Mouse (Mus musculus): ENCODE data around the gene Nek10. TPM values are rescaled to one million over a fixed set of nuclear protein-coding genes. Genes with fewer than 3 reads are reported as not detected.
"Not testable (repeated sequence)": the region's sequence is repeated elsewhere in the genome, so short reads cannot be mapped to it uniquely, and the experiment has no call there.

Nek10 gene
- total and polyA plus RNA-seq, 3 experiments = 0.04 to 0.31 (median 0.18) TPM

GRCm38 (mm10) chr14:14984710-14985647 is 181.8 kb downstream of the Nek10 start:
- no peaks in the 10 kb centered on the region for H3K4me1 ChIP-seq (ENCODE audit: control insufficient read depth, insufficient read depth, low read length)
- no peak overlapping the region for H3K27ac ChIP-seq
- H3K27me3 ChIP-seq (ENCODE audit: control insufficient read depth, insufficient read depth, low read length) = no peaks in the 10 kb centered on the region
- DNase-seq = peak; percentile 28 to 63
- H3K4me3 ChIP-seq = no peak overlapping the region
- WGBS = 40% methylated on average over 11 of the region's 11 CpGs
- no peak for TF ChIP-seq POLR2A (IDR thresholded peaks at IDR 0.05; ENCODE audit: insufficient read depth, low read depth, low read length)
- TF ChIP-seq CTCF (IDR thresholded peaks at IDR 0.05) = peak; percentile 89
- intact Hi-C loops (cut with DNase I) = loop anchor here (1.0 to 10.0 kb wide), 2 partner anchors 122 to 1210 kb away; no protein-coding TSS in a partner anchor
- no peaks in the 10 kb centered on the region for H3K36me3 ChIP-seq (ENCODE audit: control insufficient read depth, insufficient read depth, low read length)
- H3K9ac ChIP-seq (ENCODE audit: low read depth, low read length) = no peak overlapping the region
- H3K79me2 ChIP-seq (replicated peaks; ENCODE audit: control insufficient read depth, insufficient read depth, low read length) = no peaks in the 10 kb centered on the region

- Histone ChIP-seq H3K27ac (no peak overlapping the region), H3K27me3 (ENCODE audit: control insufficient read depth, insufficient read depth, low read length) (no peaks in the 10 kb centered on the region), H3K36me3 (ENCODE audit: control insufficient read depth, insufficient read depth, low read length) (no peaks in the 10 kb centered on the region), H3K79me2 (replicated peaks; ENCODE audit: control insufficient read depth, insufficient read depth, low read length) (no peaks in the 10 kb centered on the region), H3K9ac (ENCODE audit: low read depth, low read length) (no peak overlapping the region), H3K4me3 (no peak overlapping the region), H3K4me1 (ENCODE audit: control insufficient read depth, insufficient read depth, low read length) (no peaks in the 10 kb centered on the region)
- no peak for DNase-seq
- TF ChIP-seq POLR2A (IDR thresholded peaks at IDR 0.05; ENCODE audit: insufficient read depth, low read depth, low read length) = no peak
- intact Hi-C loops (cut with DNase I) = loop anchor here (10.0 kb wide), 1 partner anchor 1207 kb away; no protein-coding TSS in a partner anchor
- WGBS = 18% methylated on average over 1 of the region's 1 CpGs
Observed at GRCm38 (mm10) chr14:14987403-14987802, 184.2 kb downstream of the Nek10 start.

- 81% methylated on average over 2 of the region's 2 CpGs for WGBS
- no peak overlapping the region for H3K27ac ChIP-seq
- no peak overlapping the region for H3K4me3 ChIP-seq
- no peaks in the 10 kb centered on the region for H3K79me2 ChIP-seq (replicated peaks; ENCODE audit: control insufficient read depth, insufficient read depth, low read length)
- no peak overlapping the region for H3K9ac ChIP-seq (ENCODE audit: low read depth, low read length)
- intact Hi-C loops (cut with DNase I) = no loop called here
- no peaks in the 10 kb centered on the region for H3K27me3 ChIP-seq (ENCODE audit: control insufficient read depth, insufficient read depth, low read length)
- TF ChIP-seq EP300 (IDR thresholded peaks at IDR 0.05; ENCODE audit: insufficient read depth, low read depth, low read length) (no peak), POLR2A (IDR thresholded peaks at IDR 0.05; ENCODE audit: insufficient read depth, low read depth, low read length) (no peak), CTCF (IDR thresholded peaks at IDR 0.05) (0 out of 2 replicates have a peak, but pooled peaks have one; percentile 4)
- DNase-seq = no peak
- no peaks in the 10 kb centered on the region for H3K36me3 ChIP-seq (ENCODE audit: control insufficient read depth, insufficient read depth, low read length)
- H3K4me1 ChIP-seq (ENCODE audit: control insufficient read depth, insufficient read depth, low read length) = no peaks in the 10 kb centered on the region
Observed at GRCm38 (mm10) chr14:14991642-14992041, 188.4 kb downstream of the Nek10 start.

- Histone ChIP-seq H3K4me3 (no peak overlapping the region), H3K4me1 (ENCODE audit: control insufficient read depth, insufficient read depth, low read length) (no peaks in the 10 kb centered on the region), H3K36me3 (ENCODE audit: control insufficient read depth, insufficient read depth, low read length) (no peaks in the 10 kb centered on the region), H3K27ac (no peak overlapping the region), H3K9ac (ENCODE audit: low read depth, low read length) (no peak overlapping the region), H3K27me3 (ENCODE audit: control insufficient read depth, insufficient read depth, low read length) (no peaks in the 10 kb centered on the region), H3K79me2 (replicated peaks; ENCODE audit: control insufficient read depth, insufficient read depth, low read length) (no peaks in the 10 kb centered on the region)
- DNase-seq = no peak
- WGBS = 64% methylated on average over 4 of the region's 4 CpGs
- TF ChIP-seq POLR2A (IDR thresholded peaks at IDR 0.05; ENCODE audit: insufficient read depth, low read depth, low read length) (no peak), CTCF (IDR thresholded peaks at IDR 0.05) (no peak), EP300 (IDR thresholded peaks at IDR 0.05; ENCODE audit: insufficient read depth, low read depth, low read length) (no peak)
- intact Hi-C loops (cut with DNase I) = no loop called here
Observed at GRCm38 (mm10) chr14:15011408-15011807, 208.2 kb downstream of the Nek10 start.

GRCm38 (mm10) chr14:15014799-15015198 is 211.6 kb downstream of the Nek10 start:
- no peaks in the 10 kb centered on the region for H3K4me1 ChIP-seq (ENCODE audit: control insufficient read depth, insufficient read depth, low read length)
- TF ChIP-seq CTCF (IDR thresholded peaks at IDR 0.05) (no peak), POLR2A (IDR thresholded peaks at IDR 0.05; ENCODE audit: insufficient read depth, low read depth, low read length) (no peak), EP300 (IDR thresholded peaks at IDR 0.05; ENCODE audit: insufficient read depth, low read depth, low read length) (no peak)
- no peaks in the 10 kb centered on the region for H3K36me3 ChIP-seq (ENCODE audit: control insufficient read depth, insufficient read depth, low read length)
- DNase-seq = no peak
- intact Hi-C loops (cut with DNase I) = no loop called here
- H3K27ac ChIP-seq = no peak overlapping the region
- no peaks in the 10 kb centered on the region for H3K79me2 ChIP-seq (replicated peaks; ENCODE audit: control insufficient read depth, insufficient read depth, low read length)
- H3K9ac ChIP-seq (ENCODE audit: low read depth, low read length) = no peak overlapping the region
- H3K27me3 ChIP-seq (ENCODE audit: control insufficient read depth, insufficient read depth, low read length) = no peaks in the 10 kb centered on the region
- no peak overlapping the region for H3K4me3 ChIP-seq
- WGBS = 85% methylated on average over 2 of the region's 2 CpGs

- DNase-seq; H3K79me2 ChIP-seq (replicated peaks; ENCODE audit: control insufficient read depth, insufficient read depth, low read length); H3K4me1 ChIP-seq (ENCODE audit: control insufficient read depth, insufficient read depth, low read length); H3K9ac ChIP-seq (ENCODE audit: low read depth, low read length); H3K4me3 ChIP-seq; H3K27ac ChIP-seq; H3K36me3 ChIP-seq (ENCODE audit: control insufficient read depth, insufficient read depth, low read length); H3K27me3 ChIP-seq (ENCODE audit: control insufficient read depth, insufficient read depth, low read length); intact Hi-C loops (cut with DNase I): not testable (repeated sequence)
- WGBS = 89% methylated on average over 4 of the region's 4 CpGs
Observed at GRCm38 (mm10) chr14:15030626-15031025, 227.4 kb downstream of the Nek10 start.

GRCm38 (mm10) chr14:15034638-15035037 is 231.4 kb downstream of the Nek10 start:
- H3K27me3 ChIP-seq (ENCODE audit: control insufficient read depth, insufficient read depth, low read length); intact Hi-C loops (cut with DNase I); H3K27ac ChIP-seq; H3K36me3 ChIP-seq (ENCODE audit: control insufficient read depth, insufficient read depth, low read length); DNase-seq; H3K79me2 ChIP-seq (replicated peaks; ENCODE audit: control insufficient read depth, insufficient read depth, low read length); H3K4me1 ChIP-seq (ENCODE audit: control insufficient read depth, insufficient read depth, low read length); H3K4me3 ChIP-seq; H3K9ac ChIP-seq (ENCODE audit: low read depth, low read length): not testable (repeated sequence)
- 87% methylated on average over 8 of the region's 8 CpGs for WGBS

Data from heart, adult 2 months (tissue).